Comparison of ENCODE assay signal across 37 mouse cellular contexts in the genomic region with DNA sequence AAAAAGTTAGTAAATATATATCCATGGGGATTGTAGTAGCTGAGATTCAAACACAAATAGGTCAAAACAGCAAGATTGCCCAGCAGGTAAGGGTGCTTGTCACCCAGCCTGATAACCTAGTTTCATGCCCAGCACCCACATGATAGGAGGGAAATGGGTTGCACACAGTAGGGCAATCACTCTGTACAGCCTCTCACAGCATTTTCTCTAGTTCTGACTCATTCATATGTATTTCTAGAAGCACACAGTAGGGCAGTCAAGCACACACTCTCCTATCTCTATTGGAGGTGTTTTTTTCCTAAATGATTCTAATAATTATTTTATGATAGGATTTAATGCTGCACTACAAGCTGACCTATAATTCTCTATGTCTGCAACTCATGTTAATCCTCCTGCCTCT. TPM values are rescaled to one million over a fixed set of nuclear protein-coding genes. Genes with fewer than 3 reads are reported as not detected.
"Had no signal": no experiment of that assay in that cellular context is flagged by ENCODE, and none has a peak within 500 bp of the region (broad histone marks: within the 10 kb centered on the region; RNA-seq: fewer than 3 reads in every experiment).

No protein-coding gene starts in this region.

- H3K27ac ChIP-seq: embryonic facial prominence, embryonic 10.5 days; embryonic facial prominence, embryonic 12.5 days; embryonic facial prominence, embryonic 13.5 days; embryonic facial prominence, embryonic 15.5 days; forebrain, embryonic 10.5 days; forebrain, embryonic 12.5 days; forebrain, embryonic 13.5 days; forebrain, embryonic 15.5 days; gastrocnemius, adult 2 months; heart, adult 2 months; heart, embryonic 10.5 days had no signal

- H3K4me3 ChIP-seq: embryonic facial prominence, embryonic 10.5 days; embryonic facial prominence, embryonic 12.5 days; embryonic facial prominence, embryonic 13.5 days; embryonic facial prominence, embryonic 15.5 days; erythroblast, embryonic 14.5 days; forebrain, embryonic 10.5 days; forebrain, embryonic 12.5 days; forebrain, embryonic 13.5 days; forebrain, embryonic 15.5 days; gastrocnemius, adult 2 months; heart, adult 2 months; heart, embryonic 10.5 days had no signal

- H3K9ac ChIP-seq: embryonic facial prominence, embryonic 12.5 days; embryonic facial prominence, embryonic 13.5 days; embryonic facial prominence, embryonic 15.5 days; forebrain, embryonic 12.5 days; forebrain, embryonic 13.5 days; forebrain, embryonic 15.5 days; forebrain, postnatal 0 days had no signal

- H3K9me3 ChIP-seq: embryonic facial prominence, embryonic 10.5 days; embryonic facial prominence, embryonic 12.5 days; embryonic facial prominence, embryonic 13.5 days; embryonic facial prominence, embryonic 15.5 days; forebrain, embryonic 10.5 days; forebrain, embryonic 12.5 days; forebrain, embryonic 13.5 days; forebrain, embryonic 15.5 days; heart, embryonic 10.5 days had no signal

- DNase-seq: cerebellum, adult 9-10 months; cerebellum, adult 9-11 months; cerebellum, postnatal 10 days; cerebellum, postnatal 14 days; cerebellum, postnatal 25 days; cerebellum, postnatal 36 days; embryo, embryonic 11 days; forebrain, postnatal 0 days; gastrocnemius, adult 2 months; gastrocnemius, postnatal 10 days; gastrocnemius, postnatal 14 days; gastrocnemius, postnatal 25 days; gastrocnemius, postnatal 36 days; heart, adult 11 months; heart, adult 2 months had no signal

- H3K4me2 ChIP-seq: embryonic facial prominence, embryonic 12.5 days; embryonic facial prominence, embryonic 13.5 days; embryonic facial prominence, embryonic 15.5 days; forebrain, embryonic 12.5 days; forebrain, embryonic 13.5 days; forebrain, embryonic 15.5 days had no signal

RNA-seq across cellular contexts. Expression of a gene that starts 6.0 kb away (rescaled TPM):
- total RNA-seq: common myeloid progenitor, adult 5-6 weeks; gastrocnemius, adult 18-20 months; gastrocnemius, adult 2 months; gastrocnemius, adult 8-10 months; gastrocnemius, postnatal 10 days; gastrocnemius, postnatal 14 days; gastrocnemius, postnatal 25 days; gastrocnemius, postnatal 36 days; gastrocnemius, postnatal 4 days; granulocyte monocyte progenitor cell, adult 5-6 weeks; heart, adult 2 months; heart, adult 8-10 months had no signal
- polyA plus RNA-seq: embryonic facial prominence, embryonic 10.5 days; embryonic facial prominence, embryonic 11.5 days; embryonic facial prominence, embryonic 12.5 days; embryonic facial prominence, embryonic 13.5 days; embryonic facial prominence, embryonic 14.5 days; embryonic facial prominence, embryonic 15.5 days; erythroblast, embryonic 14.5 days; forebrain, embryonic 10.5 days; forebrain, embryonic 11.5 days; forebrain, embryonic 12.5 days; forebrain, embryonic 13.5 days; forebrain, embryonic 14.5 days; frontal cortex, adult 2 months; gonadal fat pad, adult 2 months; heart, adult 2 months; heart, embryonic 10.5 days had no signal

RNA-seq across cellular contexts. Expression of a gene that starts 12.4 kb away (rescaled TPM):
- total RNA-seq: common myeloid progenitor, adult 5-6 weeks; gastrocnemius, adult 18-20 months; gastrocnemius, adult 2 months; gastrocnemius, adult 8-10 months; gastrocnemius, postnatal 14 days; gastrocnemius, postnatal 25 days; gastrocnemius, postnatal 36 days; gastrocnemius, postnatal 4 days; granulocyte monocyte progenitor cell, adult 5-6 weeks had no signal
- polyA plus RNA-seq: embryonic facial prominence, embryonic 10.5 days; embryonic facial prominence, embryonic 11.5 days; embryonic facial prominence, embryonic 12.5 days; embryonic facial prominence, embryonic 13.5 days; embryonic facial prominence, embryonic 14.5 days; embryonic facial prominence, embryonic 15.5 days; erythroblast, embryonic 14.5 days; forebrain, embryonic 10.5 days; forebrain, embryonic 11.5 days; forebrain, embryonic 12.5 days; gonadal fat pad, adult 2 months; heart, adult 2 months had no signal
